Mouse (Mus musculus): ENCODE data around the gene Scrn3.

The Scrn3 gene

DNA sequence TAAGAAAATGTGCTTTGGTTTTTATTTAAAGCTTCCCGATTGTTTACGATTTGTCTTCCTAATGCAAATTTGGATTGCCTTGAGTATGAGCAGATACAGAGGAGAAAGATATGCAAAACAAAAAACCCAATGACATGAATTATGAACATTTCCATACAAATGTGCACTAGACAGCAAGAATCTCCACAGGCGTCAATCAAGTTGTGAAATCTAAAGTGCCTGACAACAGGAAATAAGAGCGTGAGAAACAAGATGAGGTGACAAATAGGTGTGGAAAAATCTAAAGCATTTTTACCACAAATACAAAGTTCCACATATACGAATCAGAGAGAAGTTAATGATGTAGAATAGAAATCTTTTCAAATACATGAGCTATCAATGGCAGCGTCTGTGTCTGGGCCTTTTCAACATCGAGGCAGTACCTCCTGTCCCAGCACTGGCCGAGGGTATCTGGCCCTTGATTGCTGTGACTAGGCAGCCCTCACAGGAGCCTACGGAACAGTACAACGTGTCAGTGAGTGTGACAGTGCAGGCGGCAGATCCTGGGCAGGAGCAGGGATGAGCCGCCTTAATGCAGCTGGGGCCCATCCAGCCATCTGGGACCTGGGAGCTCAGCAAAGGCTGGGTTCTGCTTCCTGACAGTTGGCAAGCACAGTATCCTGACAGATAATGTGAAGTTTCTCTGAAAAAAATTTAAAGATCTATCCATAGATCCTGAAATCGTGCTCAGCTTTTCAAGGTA, 34.1 kb downstream of the Scrn3 start:
- CTCF ChIA-PET: interaction anchor here in 1 of 4 experiments (0.5 kb wide), 1 partner anchor 237 kb away, joined by 6 read pairs; no protein-coding TSS in a partner anchor
- POLR2A ChIA-PET: interaction anchor here in 1 of 4 experiments (1.5 kb wide), 1 partner anchor 64 kb away, joined by 3 read pairs; no protein-coding TSS in a partner anchor

DNA sequence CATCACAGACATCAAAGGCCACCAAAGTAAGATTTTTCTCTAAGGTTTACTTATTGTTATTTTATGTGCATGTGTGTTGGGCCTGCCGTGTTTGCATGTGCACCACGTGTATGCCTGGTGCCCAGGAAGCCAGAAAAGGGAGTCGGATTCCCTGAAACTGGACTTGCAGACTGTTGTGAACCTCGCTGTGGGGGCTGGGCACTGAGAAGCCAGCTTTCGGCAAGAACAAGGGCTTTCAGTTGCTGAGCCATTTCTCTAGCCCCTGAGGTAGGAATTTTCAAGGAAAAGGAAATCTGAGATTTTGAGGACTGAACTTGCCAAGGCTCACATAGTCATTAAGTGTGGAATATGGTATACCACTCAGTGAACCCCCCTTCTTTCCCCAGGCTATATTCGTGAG, 34.7 kb downstream of the Scrn3 start:
- ChIA-PET POLR2A (no interaction called here), CTCF (no interaction called here)

DNA sequence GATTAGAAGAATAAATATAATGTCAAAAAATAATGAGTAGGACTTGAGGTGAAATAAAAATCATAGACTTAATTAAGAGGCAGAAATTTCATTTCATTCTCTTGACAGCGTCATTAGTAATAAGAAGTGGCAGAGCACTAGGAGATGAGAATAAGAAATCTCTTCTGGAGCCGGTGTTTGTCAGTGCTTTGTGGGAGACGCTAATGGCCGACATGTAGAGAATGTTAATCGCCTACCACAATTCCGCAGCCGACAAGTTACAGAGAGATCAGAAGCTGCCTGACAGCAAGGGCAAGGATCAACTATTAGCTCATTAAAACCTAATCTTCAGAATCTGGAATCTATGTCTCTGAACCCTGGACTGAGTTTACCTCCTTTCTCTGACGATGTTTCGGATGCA, 35.4 kb downstream of the Scrn3 start:
- ChIA-PET CTCF (interaction anchor here in 1 of 4 experiments (1.5 kb wide), 1 partner anchor 16 kb away, joined by 3 read pairs; no protein-coding TSS in a partner anchor), POLR2A (no interaction called here)

DNA sequence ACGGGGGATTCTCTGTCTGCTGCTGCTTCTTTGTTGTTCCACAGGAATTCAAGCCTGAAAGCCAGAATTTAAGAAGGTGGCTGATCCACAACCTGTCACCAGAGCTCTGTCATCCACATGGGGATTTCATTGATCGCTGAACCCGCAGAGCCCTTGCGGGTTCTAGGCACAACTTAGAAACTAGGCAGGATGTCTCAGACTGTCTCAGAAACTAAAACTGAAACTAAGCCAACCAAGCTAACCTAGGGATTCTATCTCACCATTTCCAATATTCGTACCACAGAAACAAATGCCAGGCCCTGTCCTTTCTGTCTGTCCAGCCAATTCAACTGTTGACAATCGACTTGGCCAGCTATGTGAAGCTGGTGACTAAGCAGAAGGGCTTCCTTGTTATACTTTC, 35.8 kb downstream of the Scrn3 start:
- POLR2A ChIA-PET: no interaction called here

DNA sequence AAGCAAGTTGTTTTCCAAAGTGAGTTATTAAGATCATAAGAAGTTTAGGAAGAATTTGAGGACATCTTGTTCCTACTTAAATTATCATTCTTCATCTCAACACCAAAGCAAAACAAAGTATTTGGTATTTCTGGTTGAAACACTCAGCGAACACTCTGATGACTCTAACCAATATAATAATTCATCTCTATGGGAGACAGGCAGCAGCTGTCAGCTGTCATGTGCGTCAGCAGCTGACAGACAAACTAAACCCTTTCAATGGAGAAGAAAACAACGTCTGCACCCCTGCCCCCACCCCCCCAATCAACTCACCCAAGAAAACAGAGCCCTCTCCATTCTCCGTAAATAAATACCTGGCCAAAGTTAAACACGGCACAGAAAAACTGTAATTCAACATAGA, 39.1 kb downstream of the Scrn3 start:
- CTCF ChIA-PET: no interaction called here
- POLR2A ChIA-PET: interaction anchor here in 1 of 4 experiments (1.6 kb wide), 1 partner anchor 35 kb away, joined by 3 read pairs; the partner anchor contains the start of gene Gpr155

More for the DNA sequence above, 35.8 kb downstream of the Scrn3 start:
- CTCF ChIA-PET: interaction anchor here in 1 of 4 experiments (1.5 kb wide), 1 partner anchor 15 kb away, joined by 3 read pairs; no protein-coding TSS in a partner anchor

DNA sequence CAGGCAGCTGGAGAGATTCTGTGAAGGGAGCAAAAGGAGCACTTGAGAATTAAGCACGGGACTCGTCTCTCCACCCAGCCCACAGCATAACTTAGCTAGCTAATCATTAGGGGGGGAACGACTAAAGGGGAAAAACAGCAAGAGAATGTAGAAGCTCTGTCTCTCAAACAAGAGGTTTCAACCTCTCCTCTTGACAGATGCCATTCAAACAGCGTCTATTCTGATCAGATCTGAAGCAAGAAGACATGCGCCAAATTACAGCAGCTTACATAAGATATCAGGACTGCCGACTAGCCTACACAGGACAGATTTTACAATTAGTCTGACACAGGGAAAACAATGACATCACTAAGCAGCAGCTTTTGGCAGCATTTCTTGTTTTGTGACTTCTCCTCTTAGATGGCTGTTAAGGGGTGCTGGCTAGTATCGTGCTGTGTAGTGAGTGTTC, 39.5 kb downstream of the Scrn3 start:
- CTCF ChIA-PET: interaction anchor here in 1 of 4 experiments (0.5 kb wide), 1 partner anchor 107 kb away, joined by 6 read pairs; no protein-coding TSS in a partner anchor

DNA sequence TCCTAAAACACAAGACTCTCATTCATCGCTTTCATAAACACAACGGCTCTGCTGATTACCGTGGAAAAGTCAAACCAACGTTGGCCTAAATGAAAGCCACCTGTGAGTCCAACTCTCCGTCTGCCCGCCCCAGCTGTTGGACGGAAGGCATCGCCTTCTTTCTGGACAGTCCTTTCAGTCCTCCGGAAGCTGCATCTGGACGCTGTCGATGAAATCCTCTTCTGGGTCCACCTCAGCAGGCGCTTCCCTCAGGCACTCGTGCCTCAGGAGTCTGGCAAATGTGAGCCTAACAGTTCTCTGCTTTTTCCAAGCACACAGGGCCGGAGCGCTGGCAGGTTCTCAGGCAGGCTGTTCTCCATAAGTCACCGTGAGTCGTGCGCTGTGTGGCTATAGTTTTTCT, 44.6 kb downstream of the Scrn3 start:
- POLR2A ChIA-PET: interaction anchor here in 2 of 4 experiments (0.7 to 1.3 kb wide), 3 partner anchors 30 to 1984 kb away, joined by 3 to 4 read pairs (median 3); partner anchors contain the start of gene Gpr155 (in 1 of the 2)
- CTCF ChIA-PET: no interaction called here

More for the DNA sequence above, 39.5 kb downstream of the Scrn3 start:
- POLR2A ChIA-PET: interaction anchor here in 2 of 4 experiments (0.6 to 1.6 kb wide), 2 partner anchors 34 to 49 kb away, joined by 3 read pairs; partner anchors contain the start of gene Gpr155 (in 1 of the 2)

DNA sequence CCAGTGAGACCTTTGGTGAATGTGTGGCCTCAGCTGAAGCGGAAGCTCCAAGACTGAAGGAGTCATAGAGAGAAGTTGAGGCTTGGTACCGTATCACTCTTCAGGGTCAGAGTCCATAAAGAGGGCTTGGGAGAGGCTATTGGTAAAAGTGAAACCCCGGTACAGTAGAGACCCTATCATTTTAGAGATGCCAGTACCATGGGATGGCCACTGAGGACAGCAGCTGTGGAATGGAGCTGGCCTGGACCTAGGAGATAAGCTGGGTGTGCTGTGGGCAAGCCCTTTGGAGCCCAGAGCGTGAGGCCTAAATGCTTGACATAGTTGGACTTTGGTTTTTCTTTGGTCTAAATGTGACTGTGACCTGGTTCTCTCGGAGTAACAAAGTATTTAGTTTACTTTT, 47.5 kb downstream of the Scrn3 start:
- CTCF ChIA-PET: interaction anchor here in 2 of 4 experiments (0.5 to 0.6 kb wide), 3 partner anchors 10 to 97 kb away, joined by 3 to 4 read pairs (median 3); no protein-coding TSS in a partner anchor

DNA sequence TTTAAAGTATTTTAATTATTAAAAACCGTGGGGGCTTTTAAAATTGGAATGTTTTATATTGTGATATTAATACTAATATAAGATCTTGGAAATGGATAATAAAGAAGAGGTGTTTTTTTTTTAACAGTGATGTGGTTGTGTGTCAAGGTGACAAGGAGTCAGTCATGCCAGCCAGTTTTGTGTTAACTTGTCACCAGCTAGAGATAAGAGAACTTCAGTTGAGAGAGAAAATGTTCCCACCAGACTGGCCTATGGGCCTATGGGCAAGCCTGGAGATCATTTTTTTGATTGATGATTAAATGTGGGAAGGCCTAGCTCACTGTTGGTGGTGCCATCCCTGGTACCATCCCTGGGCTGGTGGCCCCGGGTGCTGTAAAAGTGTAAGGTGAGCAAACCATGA, 48.1 kb downstream of the Scrn3 start:
- POLR2A ChIA-PET: no interaction called here
- CTCF ChIA-PET: no interaction called here

More for the DNA sequence above, 47.5 kb downstream of the Scrn3 start:
- POLR2A ChIA-PET: interaction anchor here in 2 of 4 experiments (0.6 to 1.2 kb wide), 2 partner anchors 24 to 656 kb away, joined by 3 read pairs; no protein-coding TSS in a partner anchor

DNA sequence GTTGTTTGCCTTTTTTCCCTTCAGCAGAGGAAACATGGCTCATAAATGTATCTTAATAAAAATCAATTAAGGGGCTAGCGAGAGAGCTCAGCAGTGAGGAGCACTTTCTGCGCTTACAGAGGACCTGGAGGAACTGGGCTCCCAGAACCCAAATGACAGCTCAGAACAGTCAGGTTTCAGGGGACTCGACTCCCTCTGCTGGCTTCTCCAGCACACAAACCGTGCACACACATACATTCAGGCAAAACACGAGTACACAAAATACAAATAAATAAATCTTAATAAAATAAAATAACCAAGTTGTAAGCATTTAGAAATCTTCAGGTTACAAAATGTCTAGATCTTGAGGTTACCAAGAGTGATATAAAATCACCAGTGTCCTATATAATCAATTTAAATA, 51.0 kb downstream of the Scrn3 start:
- POLR2A ChIA-PET: interaction anchor here in 1 of 4 experiments (0.6 to 1.8 kb wide), 2 partner anchors 11 to 23 kb away, joined by 4 to 7 read pairs; partner anchors contain the start of gene Gpr155
- CTCF ChIA-PET: interaction anchor here in 2 of 4 experiments (0.6 to 1.1 kb wide), 2 partner anchors 15 to 1793 kb away, joined by 3 to 4 read pairs; no protein-coding TSS in a partner anchor

DNA sequence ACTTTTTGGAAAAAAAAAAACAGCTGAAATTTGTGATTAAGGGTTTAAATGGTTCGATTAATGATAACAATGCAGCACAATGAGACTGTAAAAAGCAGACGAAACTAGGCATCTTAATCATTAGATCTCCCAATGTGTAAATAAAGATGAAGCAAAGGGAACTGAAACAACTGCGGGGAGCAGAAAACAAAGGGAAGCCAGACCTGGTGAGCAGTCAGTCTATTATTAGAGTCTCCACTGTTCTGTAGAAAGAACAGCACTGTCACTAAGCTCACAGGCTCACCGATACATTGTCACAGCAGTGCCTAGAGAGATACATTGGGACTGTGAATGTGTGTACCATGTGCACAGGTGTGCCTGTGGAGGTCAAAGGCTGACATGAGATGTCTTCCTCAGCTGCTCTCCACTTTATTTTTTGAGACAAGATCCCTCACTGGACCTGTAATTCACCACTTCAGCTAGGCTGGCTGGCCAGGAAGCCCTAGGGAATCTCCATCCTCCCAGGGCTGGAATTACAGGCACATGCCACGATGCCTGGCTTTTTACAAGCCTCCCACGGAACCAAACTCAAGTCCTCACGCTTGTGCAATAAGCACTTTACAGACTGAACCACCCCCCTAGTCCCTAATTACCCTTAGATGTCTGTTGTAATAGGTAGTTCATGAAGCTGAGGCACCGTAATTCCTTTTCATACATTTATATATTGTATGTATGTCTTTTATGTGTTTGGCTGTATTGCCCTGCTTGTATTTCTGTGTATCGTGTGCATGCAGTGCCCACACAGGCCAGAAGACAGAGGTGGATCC, 59.3 kb downstream of the Scrn3 start:
- POLR2A ChIA-PET: interaction anchor here in 1 of 4 experiments (2.7 kb wide), 1 partner anchor 14 kb away, joined by 9 read pairs; the partner anchor contains the start of gene Gpr155
- CTCF ChIA-PET: no interaction called here

DNA sequence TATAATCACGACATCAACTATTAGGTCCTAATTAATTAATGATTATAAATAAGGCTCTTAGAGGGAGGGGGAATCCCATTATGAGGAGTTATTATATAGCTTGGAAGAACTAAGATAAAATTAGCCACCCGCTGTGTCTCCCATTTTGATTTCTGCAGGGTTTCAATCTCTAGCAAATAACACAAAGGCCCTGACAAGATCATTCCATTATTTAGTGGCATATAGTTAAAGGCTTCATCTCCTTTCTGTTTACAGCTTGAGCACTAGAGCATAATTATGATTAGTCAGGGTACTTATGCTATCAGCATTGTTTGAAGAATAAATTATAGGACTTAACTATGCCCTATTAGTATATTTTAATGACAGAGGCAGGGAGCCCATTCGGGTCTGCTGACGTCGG, 65.9 kb downstream of the Scrn3 start:
- POLR2A ChIA-PET: interaction anchor here in 2 of 4 experiments (1.6 to 2.1 kb wide), 2 partner anchors 8 kb away, joined by 5 to 8 read pairs; partner anchors contain the start of gene Gpr155 (in 2 of the 2)
- CTCF ChIA-PET: no interaction called here

DNA sequence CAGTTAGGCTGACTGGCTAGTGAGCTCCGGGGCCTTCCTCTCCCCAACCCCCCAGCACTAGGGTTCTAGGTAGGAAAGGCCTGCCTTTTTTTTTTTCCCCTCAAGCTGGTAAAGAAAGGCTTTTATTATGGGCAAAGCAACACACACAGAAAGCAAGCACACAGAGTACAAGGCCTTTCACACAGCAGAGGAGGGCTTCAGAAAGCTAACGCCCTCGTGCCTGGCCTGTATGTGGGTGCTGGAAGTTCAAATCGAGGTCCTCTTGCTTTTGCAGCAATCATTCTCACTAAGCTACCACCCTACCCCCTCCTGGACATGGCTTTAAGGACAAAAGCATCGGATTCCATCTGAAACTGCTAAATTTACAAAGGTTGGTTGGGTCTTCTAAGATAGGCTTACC, 67.3 kb downstream of the Scrn3 start:
- ChIA-PET POLR2A (interaction anchor here in 2 of 4 experiments (0.9 to 1.6 kb wide), 3 partner anchors 10 to 67 kb away, joined by 3 to 4 read pairs (median 3); partner anchors contain the start of genes Cir1 (in 1 of the 2) and Scrn3 (in 1 of the 2)), CTCF (no interaction called here)

DNA sequence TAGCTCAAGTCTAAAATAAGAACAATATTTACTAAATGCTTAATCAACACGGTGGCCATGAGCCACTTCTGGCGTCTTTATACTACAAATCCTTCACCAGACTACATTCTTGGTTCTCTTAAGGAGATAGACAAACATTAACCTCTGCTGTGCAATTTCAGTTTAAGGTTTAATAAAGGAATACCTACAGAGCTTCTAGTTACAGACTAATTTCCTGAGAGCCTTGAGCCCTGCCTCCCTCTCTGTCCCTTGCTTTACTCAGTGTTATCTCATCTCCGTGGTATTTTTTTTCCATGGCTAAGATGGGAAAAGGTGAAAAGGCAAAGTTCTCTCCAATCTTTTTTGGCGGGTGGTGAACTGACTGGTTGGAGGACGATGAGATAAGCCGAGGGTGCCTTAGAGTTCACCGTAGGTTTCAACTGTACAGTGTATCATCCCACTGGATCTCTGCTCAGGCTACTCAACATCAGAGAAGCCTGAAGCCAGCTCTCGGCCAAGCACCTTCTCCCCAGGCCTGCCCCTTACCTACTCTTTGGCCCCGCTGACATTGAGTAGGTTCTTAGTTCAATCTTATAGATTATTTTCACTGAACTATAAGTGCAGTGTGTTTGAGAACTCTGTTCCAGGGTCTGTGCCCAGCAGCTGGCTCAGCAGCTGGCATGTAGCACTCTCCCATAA, 68.0 kb downstream of the Scrn3 start:
- ChIA-PET POLR2A (interaction anchor here in 2 of 4 experiments (1.2 to 1.6 kb wide), 2 partner anchors 13 to 68 kb away, joined by 3 to 4 read pairs; partner anchors contain the start of genes Cir1 (in 1 of the 2) and Scrn3 (in 1 of the 2)), CTCF (no interaction called here)

DNA sequence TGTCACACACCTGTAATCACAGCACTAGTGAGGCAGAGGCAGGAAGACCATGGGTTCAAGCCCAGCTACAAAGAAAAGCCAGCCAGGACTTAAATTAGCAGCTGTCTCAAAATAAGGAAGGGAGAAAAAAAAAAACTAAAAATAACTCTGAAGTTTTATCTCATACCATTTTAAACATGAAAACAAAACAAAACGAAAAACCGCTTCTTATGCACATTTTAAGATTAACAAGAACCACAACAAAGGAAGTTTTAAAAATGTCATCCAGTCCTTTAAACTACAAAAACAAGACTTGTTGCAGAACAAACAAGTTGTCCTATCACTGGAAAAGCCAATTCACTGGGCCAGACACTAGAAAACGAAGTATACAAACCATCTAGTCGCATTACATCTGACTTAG, 72.8 kb downstream of the Scrn3 start:
- ChIA-PET CTCF (no interaction called here), POLR2A (interaction anchor here in 3 of 4 experiments (1.4 to 2.6 kb wide), 7 partner anchors 10 to 177 kb away, joined by 3 to 27 read pairs (median 12); partner anchors contain the start of genes Cir1 (in 2 of the 3) and Scrn3 (in 2 of the 3))

DNA sequence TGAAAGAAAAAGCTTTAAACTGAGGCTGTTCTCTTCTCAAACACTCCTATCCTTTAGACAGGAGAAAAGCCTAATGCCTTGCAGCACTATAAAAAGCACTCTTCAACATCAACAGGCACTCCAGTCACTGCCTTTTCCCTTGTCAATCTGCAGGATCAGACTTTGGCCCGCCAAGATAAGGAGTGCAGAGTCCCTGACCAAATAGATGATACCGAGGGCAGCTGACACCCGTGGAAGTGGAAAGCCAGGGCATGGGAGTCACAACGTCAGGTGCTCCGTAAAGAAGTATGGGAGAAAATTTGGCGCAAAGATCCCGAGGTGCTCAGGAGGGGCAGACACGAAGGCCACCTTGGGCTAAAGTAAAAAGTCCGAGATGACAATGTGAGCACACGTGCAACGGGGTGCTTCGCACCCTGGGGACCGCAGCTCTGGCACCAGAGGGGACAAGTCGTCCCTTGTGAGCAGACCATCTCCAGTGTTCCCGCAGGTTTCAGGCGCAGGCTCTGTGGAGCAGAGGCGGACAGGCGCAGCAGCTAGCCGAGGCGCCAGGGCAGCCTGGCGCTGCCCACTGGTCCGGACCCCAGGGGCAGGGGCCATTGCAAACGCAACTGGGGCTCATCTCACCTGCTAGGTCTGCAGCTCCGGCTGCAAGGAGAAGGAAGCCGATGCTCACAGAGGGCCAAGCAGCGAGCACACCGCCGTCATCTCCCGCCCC, 73.4 kb downstream of the Scrn3 start:
- ChIA-PET CTCF (interaction anchor here in 1 of 4 experiments (0.8 to 1.1 kb wide), 6 partner anchors 10 to 1087 kb away, joined by 3 to 4 read pairs (median 4); no protein-coding TSS in a partner anchor), POLR2A (interaction anchor here in 3 of 4 experiments (0.6 to 2.9 kb wide), 43 partner anchors 8 to 1513 kb away, joined by 3 to 27 read pairs (median 4); partner anchors contain the start of genes Cir1 (in 3 of the 3), Scrn3 (in 3 of the 3), Atf2 (in 1 of the 3) and Pdk1 (in 1 of the 3))

All from embryonic stem cell, embryonic (primary cell).